Mouse (Mus musculus) Patski (cell line): ENCODE results near the gene Atxn7l3. TPM values are rescaled to one million over a fixed set of nuclear protein-coding genes. Genes with fewer than 3 reads are reported as not detected.

Source experiments
- ATAC-seq: fragments of 100-300 bp; one replicate; pipeline ENCODE4 v1.8.0; 2021
- CTCF ChIA-PET: fragments of 350-600 bp; sonication (Branson Sonifier 250); formaldehyde crosslinking; loops from one replicate; lab custom pipeline; 2022; ENCODE audit warnings: inconsistent platforms; lab: Charles Lee
- POLR2A ChIA-PET: fragments of 350-600 bp; sonication (Branson Sonifier 250); formaldehyde crosslinking; loops from one replicate; lab custom pipeline; 2022; ENCODE audit warnings: antibody characterized with exemption, inconsistent platforms; lab: Charles Lee
- DNase-seq: peaks from one replicate; pipeline ENCODE4 v3.0.0-alpha.2; 2011; ENCODE audit warnings: low read depth, low spot score
- H3K27me3 ChIP-seq: fragments of 371-371 bp; one replicate; pipeline ENCODE4 v1.5.1; 2021
- CTCF ChIP-seq: fragments of 100-300 bp; IDR thresholded peaks from one replicate; pipeline ENCODE4 v1.5.1; 2021
- in situ Hi-C: fragments of 300-500 bp; cut with MboI; formaldehyde crosslinking; loops from 3 replicates; pipeline ENCODE4 v1.11.1; 2018; ENCODE audit warnings: low pct_unique_long_range_greater_than_20kb, mixed read lengths
- polyA plus RNA-seq: library from polyadenylated mRNA; unstranded; gene quantifications from one replicate; pipeline ENCODE4 v1.2.3, GENCODE M21; 2021

Gene Atxn7l3
- polyA plus RNA-seq, result 53.4 TPM

GRCm38 (mm10) chr11:102296491-102297472 is at the start of gene Atxn7l3:
Gene Atxn7l3, minus strand, starts transcription at chr11:102296631.
- DNase-seq, result peak; percentile 88
- in situ Hi-C loops, result no loop called here
- H3K27me3 ChIP-seq, result no peaks in the 10 kb centered on the region
- ChIA-PET POLR2A (interaction anchor here (1.5 to 1.8 kb wide), 2 partner anchors 11 to 22 kb away, joined by 6 to 9 read pairs; partner anchors contain the start of gene Ubtf), CTCF (no interaction called here)
- TF ChIP-seq CTCF, result no peak
- peak; percentile 92 for ATAC-seq

- POLR2A ChIA-PET, result no interaction called here
- in situ Hi-C loops, result no loop called here
- DNase-seq (no peak), ATAC-seq (no peak)
- no peaks in the 10 kb centered on the region for H3K27me3 ChIP-seq
- no peak for TF ChIP-seq CTCF
- CTCF ChIA-PET, result no interaction called here
Observed at GRCm38 (mm10) chr11:102344458-102344857, 48.0 kb upstream of the Atxn7l3 start.

- no peaks in the 10 kb centered on the region for H3K27me3 ChIP-seq
- TF ChIP-seq CTCF, result no peak
- CTCF ChIA-PET, result no interaction called here
- POLR2A ChIA-PET, result interaction anchor here (0.7 kb wide), 1 partner anchor 60 kb away, joined by 3 read pairs; no protein-coding TSS in a partner anchor
- no peak for DNase-seq
- ATAC-seq, result no peak
- in situ Hi-C loops, result no loop called here
Observed at GRCm38 (mm10) chr11:102342742-102343141, 46.3 kb upstream of the Atxn7l3 start.

- ChIA-PET POLR2A (no interaction called here), CTCF (no interaction called here)
- in situ Hi-C loops, result no loop called here
- ATAC-seq (no peak), DNase-seq (no peak)
- TF ChIP-seq CTCF, result no peak
- no peaks in the 10 kb centered on the region for H3K27me3 ChIP-seq
Observed at GRCm38 (mm10) chr11:102341101-102341500, 44.7 kb upstream of the Atxn7l3 start.

GRCm38 (mm10) chr11:102339624-102340023 is 43.2 kb upstream of the Atxn7l3 start:
- DNase-seq, result no peak
- POLR2A ChIA-PET, result no interaction called here

GRCm38 (mm10) chr11:102339195-102339594 is 42.8 kb upstream of the Atxn7l3 start:
- ChIA-PET POLR2A (no interaction called here), CTCF (no interaction called here)
- DNase-seq (no peak), ATAC-seq (no peak)
- in situ Hi-C loops, result no loop called here
- H3K27me3 ChIP-seq, result peaks cover 4% of the 10 kb centered on the region
- TF ChIP-seq CTCF, result no peak

More at GRCm38 (mm10) chr11:102339624-102340023, 43.2 kb upstream of the Atxn7l3 start:
- TF ChIP-seq CTCF, result peak; percentile 56
- peaks cover 4% of the 10 kb centered on the region for H3K27me3 ChIP-seq
- ATAC-seq, result no peak
- in situ Hi-C loops, result no loop called here
- CTCF ChIA-PET, result no interaction called here

- in situ Hi-C loops, result no loop called here
- peaks cover 4% of the 10 kb centered on the region for H3K27me3 ChIP-seq
- CTCF ChIA-PET, result no interaction called here
- ATAC-seq, result no peak
- POLR2A ChIA-PET, result interaction anchor here (0.8 kb wide), 1 partner anchor 49 kb away, joined by 4 read pairs; no protein-coding TSS in a partner anchor
- DNase-seq, result no peak
- no peak for TF ChIP-seq CTCF
Observed at GRCm38 (mm10) chr11:102338561-102338960, 42.1 kb upstream of the Atxn7l3 start.

- no peak for TF ChIP-seq CTCF
- DNase-seq, result no peak
- H3K27me3 ChIP-seq, result peaks cover 7% of the 10 kb centered on the region
- ChIA-PET CTCF (no interaction called here), POLR2A (interaction anchor here (0.6 to 0.8 kb wide), 2 partner anchors 19 to 50 kb away, joined by 3 to 4 read pairs; partner anchors contain the start of gene Ubtf)
- no peak for ATAC-seq
- in situ Hi-C loops, result no loop called here
Observed at GRCm38 (mm10) chr11:102337921-102338320, 41.5 kb upstream of the Atxn7l3 start.

- no peak for TF ChIP-seq CTCF
- peaks cover 10% of the 10 kb centered on the region for H3K27me3 ChIP-seq
- POLR2A ChIA-PET, result no interaction called here
- CTCF ChIA-PET, result no interaction called here
- ATAC-seq (no peak), DNase-seq (no peak)
- in situ Hi-C loops, result no loop called here
Observed at GRCm38 (mm10) chr11:102336191-102336590, 39.8 kb upstream of the Atxn7l3 start.

GRCm38 (mm10) chr11:102334973-102335700 is 38.7 kb upstream of the Atxn7l3 start:
- peaks cover 11% of the 10 kb centered on the region for H3K27me3 ChIP-seq
- ATAC-seq, result no peak
- CTCF ChIA-PET, result interaction anchor here (0.6 kb wide), 1 partner anchor 66 kb away, joined by 3 read pairs; no protein-coding TSS in a partner anchor
- DNase-seq, result no peak
- in situ Hi-C loops, result no loop called here
- TF ChIP-seq CTCF, result no peak
- POLR2A ChIA-PET, result interaction anchor here (0.6 to 1.3 kb wide), 3 partner anchors 16 to 72 kb away, joined by 3 read pairs; partner anchors contain the start of genes Slc25a39 and Ubtf
